ENCODE assay signal across 8 mouse cellular contexts in genomic region chrY:1286171-1286795, GRCm38 (mm10). TPM values are rescaled to one million over a fixed set of nuclear protein-coding genes. Genes with fewer than 3 reads are reported as not detected.
DNase-seq lines count a peak whose midpoint lies in the region; ATAC-seq and TF ChIP-seq lines count a peak whose summit lies in the region.

Gene Ddx3y (minus strand): TSS chrY:1286629.

- H3K27ac ChIP-seq in cortical plate, adult 2 months (ENCODE audit: insufficient read depth, low read length) = peak within 1 kb of the TSS; percentile 86
- H3K27ac ChIP-seq in liver, embryonic 14.5 days = peak within 1 kb of the TSS; percentile 66; the same call in 1 of the 2 replicates
- no peak within 1 kb of the TSS for H3K27ac ChIP-seq in neural tube, embryonic 11.5 days (ENCODE audit: low read depth, low read length)

- WGBS in liver, embryonic 14.5 days (ENCODE audit: insufficient replicate concordance) = 1% methylated on average over 29 of the region's 31 CpGs
- 2% methylated on average over 28 of the region's 31 CpGs for WGBS in neural tube, embryonic 11.5 days

- no peaks in the 10 kb centered on the region for H3K9me3 ChIP-seq in liver, embryonic 14.5 days (ENCODE audit: control insufficient read depth, low read length)
- no peaks in the 10 kb centered on the region for H3K9me3 ChIP-seq in neural tube, embryonic 11.5 days (ENCODE audit: control insufficient read depth, low read length)

- peak within 1 kb of the TSS; percentile 61 for H3K9ac ChIP-seq in liver, embryonic 14.5 days (replicated peaks)
- H3K9ac ChIP-seq in neural tube, embryonic 11.5 days (ENCODE audit: low read length) = peak within 1 kb of the TSS; percentile 42

- no peak for TF ChIP-seq CTCF in cortical plate, adult 2 months (IDR thresholded peaks at IDR 0.05; ENCODE audit: extremely low read depth, insufficient read depth, low read length)
- no peak for TF ChIP-seq CTCF in liver, embryonic 14.5 days (IDR thresholded peaks at IDR 0.05; ENCODE audit: low read depth)

- H3K4me3 ChIP-seq in cortical plate, adult 2 months (ENCODE audit: insufficient read depth, low read length) = peak within 1 kb of the TSS; percentile 78
- peak within 1 kb of the TSS; percentile 60 to 81 for H3K4me3 ChIP-seq in liver, embryonic 14.5 days (ENCODE audit: insufficient read depth in 1 of 2, low read depth in 2 of 2, low read length in 2 of 2)
- H3K4me3 ChIP-seq in neural tube, embryonic 11.5 days (ENCODE audit: low read depth, low read length) = peak within 1 kb of the TSS; percentile 32

- no peaks in the 10 kb centered on the region for H3K4me1 ChIP-seq in cortical plate, adult 2 months (ENCODE audit: control insufficient read depth, insufficient read depth, low read length)
- H3K4me1 ChIP-seq in liver, embryonic 14.5 days (replicated peaks; ENCODE audit: control insufficient read depth in 2 of 2, insufficient read depth in 2 of 2, low read length in 1 of 2) = no peaks in the 10 kb centered on the region
- no peaks in the 10 kb centered on the region for H3K4me1 ChIP-seq in neural tube, embryonic 11.5 days (ENCODE audit: control insufficient read depth, insufficient read depth, low read length)

- H3K4me2 ChIP-seq in liver, embryonic 14.5 days (ENCODE audit: low read depth) = peak within 1 kb of the TSS; percentile 50; the same call in 1 of the 2 replicates
- peak within 1 kb of the TSS; percentile 27; the same call in 1 of the 2 replicates for H3K4me2 ChIP-seq in neural tube, embryonic 11.5 days (ENCODE audit: low read depth)

- no peaks in the 10 kb centered on the region for H3K27me3 ChIP-seq in liver, embryonic 14.5 days (ENCODE audit: control insufficient read depth, insufficient read depth, low read length)
- H3K27me3 ChIP-seq in neural tube, embryonic 11.5 days (ENCODE audit: control insufficient read depth, insufficient read depth, low read length) = no peaks in the 10 kb centered on the region

- peak; percentile 78 for DNase-seq in right cerebral cortex, adult 18-20 months
- no peak for DNase-seq in right cerebral cortex, postnatal 14 days
- peak; percentile 74 for DNase-seq in forelimb bud, embryonic 11.5 days (ENCODE audit: low read depth, low spot score)
- peak; percentile 24 to 72 (median 67) for DNase-seq in liver, embryonic 14.5 days (ENCODE audit: low read depth in 3 of 3, low spot score in 3 of 3)
- DNase-seq in neural tube, embryonic 11.5 days (ENCODE audit: low spot score) = peak; percentile 69
- peak; percentile 76 for DNase-seq in thymus, postnatal 14 days

- no peak for TF ChIP-seq EP300 in liver, embryonic 14.5 days (IDR thresholded peaks at IDR 0.05; ENCODE audit: low read depth)

- peak; percentile 95 for ATAC-seq in inflammation-experienced regulatory T-cells, adult 6 months
- ATAC-seq in liver, embryonic 14.5 days (ENCODE audit: insufficient read depth) = peak; percentile 80
- peak; percentile 53; the same call in 1 of the 2 replicates for ATAC-seq in neural tube, embryonic 11.5 days (ENCODE audit: insufficient read depth, low FRiP score, low TSS enrichment)

- no peak for TF ChIP-seq POLR2A in cortical plate, adult 2 months (IDR thresholded peaks at IDR 0.05; ENCODE audit: extremely low read depth, insufficient read depth, low read length)

- H3K36me3 ChIP-seq in liver, embryonic 14.5 days (replicated peaks; ENCODE audit: control insufficient read depth, insufficient read depth, low read depth) = no peaks in the 10 kb centered on the region
- no peaks in the 10 kb centered on the region for H3K36me3 ChIP-seq in neural tube, embryonic 11.5 days (ENCODE audit: control insufficient read depth, insufficient read depth, low read length)

RNA-seq across cellular contexts. Expression of gene Ddx3y, which starts in this region (rescaled TPM):
- not detected in 2 replicates for polyA plus RNA-seq in cortical plate, adult 2 months (2012; rRNA removed)
- polyA plus RNA-seq in inflammation-experienced regulatory T-cells, adult 6 months (2017; shearing (Covaris generic)) = 100 to 1,000 TPM in 2 of 3 experiments, 10 to 100 TPM in 1; 91.1 to 151 (median 102) TPM
- polyA plus RNA-seq in liver, embryonic 14.5 days (2012; rRNA removed) = 4.1 and 9.1 TPM in 2 replicates
- 13.6 TPM in 1 of 2 replicates, not detected in the other for polyA plus RNA-seq in liver, embryonic 14.5 days (2014; fragmentation: Nextera tagmentation; extraction: Ambion mirVana)
- 15.7 and 19.1 TPM in 2 replicates for polyA plus RNA-seq in neural tube, embryonic 11.5 days (2014; fragmentation: Nextera tagmentation; extraction: Ambion mirVana)
